Mouse (Mus musculus) neutrophil, adult 59 days (primary cell): ENCODE results near the gene Nagk. TPM values are rescaled to one million over a fixed set of nuclear protein-coding genes. Genes with fewer than 3 reads are reported as not detected.

ENCODE experiments used
- total RNA-seq, 2 experiments: library from RNA; stranded (reverse); gene quantifications; 1 replicate in 1 of 2; 2 replicates in 1 of 2; pipeline ENCODE4 v1.2.4; 2023

The Nagk gene
- 10 to 100 TPM; 16.5 to 20.9 TPM for total RNA-seq

DNA sequence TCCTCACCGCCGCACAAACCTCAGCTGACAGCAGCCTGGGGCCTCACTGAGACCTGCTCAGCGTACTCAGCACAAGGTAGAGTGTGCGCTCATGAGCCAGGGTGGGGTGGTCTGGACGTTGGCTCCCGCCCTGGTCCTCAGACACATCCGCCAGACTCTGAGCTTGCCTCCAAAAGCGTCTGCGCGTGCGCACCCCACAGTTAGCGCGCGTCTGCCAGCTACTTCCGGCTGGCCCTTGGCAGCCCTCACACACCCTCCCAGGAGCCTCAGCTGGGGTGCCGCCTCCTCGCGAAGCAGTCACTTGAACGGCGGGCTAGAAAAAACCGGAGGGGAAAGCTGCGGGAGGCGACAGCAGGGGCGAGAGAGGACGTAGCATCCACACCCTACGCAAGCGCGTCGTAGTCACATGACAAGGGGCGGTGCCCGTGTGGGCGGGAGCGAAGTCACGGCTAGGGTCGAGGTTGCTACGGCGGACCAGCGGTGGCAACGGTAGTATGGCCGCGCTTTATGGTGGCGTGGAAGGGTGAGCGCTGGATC lies at the start of gene Nagk:
Nagk (plus strand) TSS at position 223 of the 537 bp plus-strand sequence.

DNA sequence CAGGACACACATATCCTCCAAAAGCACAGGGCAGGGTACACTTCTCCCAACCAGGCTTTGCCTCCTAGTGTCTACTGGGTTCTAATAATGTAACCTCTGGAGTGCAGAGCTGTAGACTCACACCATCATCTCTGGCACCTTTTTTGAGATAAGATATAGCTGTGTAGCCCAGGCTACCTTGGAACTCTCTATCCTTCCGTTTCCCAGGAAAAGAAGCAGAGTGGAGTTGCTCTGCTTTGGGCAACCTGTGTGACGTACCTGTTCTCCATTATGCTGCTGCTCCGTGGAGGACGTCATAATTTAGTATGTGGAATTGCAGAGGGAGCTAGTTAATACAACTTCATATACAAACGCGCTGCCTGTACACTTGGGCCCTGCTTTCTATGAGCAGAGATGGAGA lies 32.4 kb upstream of the Nagk start, which contains the start of gene Ankrd53:
Ankrd53 (plus strand) TSS at position 301 of the 400 bp plus-strand sequence.

DNA sequence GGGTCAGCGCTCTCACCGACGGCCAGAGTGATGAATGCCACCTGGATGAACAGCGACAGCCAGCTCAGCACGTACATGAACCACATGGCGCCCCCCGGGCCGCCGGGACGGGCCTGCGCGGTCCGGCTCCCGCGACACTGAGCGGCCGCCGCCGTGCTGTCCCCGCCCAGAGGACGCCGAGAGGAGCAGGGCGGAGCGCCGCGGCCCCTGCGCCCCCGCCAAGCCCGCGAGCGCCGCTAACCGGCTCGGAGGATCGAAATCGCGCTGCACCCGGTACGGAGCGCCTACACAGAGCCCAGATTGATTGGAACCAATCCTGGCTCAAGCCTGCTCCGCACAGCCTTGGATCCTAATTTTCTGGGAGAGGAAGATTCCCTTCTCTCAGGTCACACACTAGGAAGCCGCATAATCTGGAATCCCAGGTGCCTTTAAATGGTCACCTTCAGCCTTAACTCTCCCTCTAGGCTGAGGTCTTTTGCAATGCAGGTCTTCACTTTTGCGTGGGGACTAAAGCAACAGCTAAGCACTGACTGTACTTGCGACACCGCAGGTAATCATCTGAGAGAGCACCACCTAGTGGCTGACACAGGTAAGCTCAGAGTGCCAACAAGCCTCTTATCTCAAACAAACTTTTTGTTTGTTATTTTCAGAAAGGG lies 19.0 kb upstream of the Nagk start, which contains the start of gene Tex261:
Tex261 (minus strand) TSS at position 176 of the 656 bp plus-strand sequence.

DNA sequence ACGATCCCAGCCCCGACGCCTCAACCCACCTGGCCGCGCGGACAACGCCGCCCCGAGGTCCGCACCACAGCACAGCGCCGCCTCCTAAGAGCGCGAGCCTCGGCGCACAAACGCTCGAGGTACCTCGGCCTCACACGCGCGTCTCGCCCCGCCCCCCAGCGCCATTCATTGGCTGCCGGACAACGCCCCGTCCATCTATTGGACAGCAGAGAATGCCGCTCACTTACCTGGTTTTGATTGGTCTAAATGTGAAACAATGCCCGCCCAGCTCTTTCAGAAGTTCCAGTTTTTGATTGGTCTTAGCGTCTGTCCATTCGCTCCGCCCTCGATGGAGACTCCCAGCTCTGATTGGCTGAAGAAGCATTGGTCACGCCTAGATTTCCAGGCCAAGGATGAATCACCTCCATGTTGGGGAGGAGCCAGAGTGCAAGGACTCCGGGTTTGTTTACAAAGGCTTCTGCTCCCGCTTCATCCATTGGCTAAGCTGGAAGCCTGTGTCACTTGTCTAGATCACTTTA lies 36.9 kb downstream of the Nagk start, which contains the start of gene Paip2b:
Paip2b (minus strand) TSS at position 136 of the 518 bp plus-strand sequence.

Other genes with a start within 250 kb of the Nagk start
- 10 to 100 TPM; 20.1 to 23.1 TPM for gene Stambp, start 222.3 kb upstream of the Nagk start, total RNA-seq
- not detected for gene Clec4f, start 138.8 kb upstream of the Nagk start, total RNA-seq
- gene Cd207, start 117.1 kb upstream of the Nagk start, total RNA-seq, result not detected
- not detected for gene Vax2, start 83.7 kb upstream of the Nagk start, total RNA-seq
- not detected for gene Atp6v1b1, start 52.0 kb upstream of the Nagk start, total RNA-seq
- gene Ankrd53, start 32.3 kb upstream of the Nagk start, total RNA-seq, result not detected
- 10 to 100 TPM; 34.4 to 55.5 TPM for gene Tex261, start 19.2 kb upstream of the Nagk start, total RNA-seq
- 1 to 10 TPM; 5.2 to 5.4 TPM for gene Paip2b, start 36.8 kb downstream of the Nagk start, total RNA-seq
- 10 to 100 TPM; 84.6 to 88.7 TPM for gene Zfp638, start 72.1 kb downstream of the Nagk start, total RNA-seq
- gene Dysf, start 213.6 kb downstream of the Nagk start, total RNA-seq, result under 1 TPM in 1 of 2 experiments, not detected in 1; 0.76 TPM